Mouse (Mus musculus) common myeloid progenitor, adult 5-6 weeks (primary cell): ENCODE measurements around the gene Ror1. TPM values are rescaled to one million over a fixed set of nuclear protein-coding genes. Genes with fewer than 3 reads are reported as not detected.

Experiments used
- ATAC-seq: replicated peaks from 2 replicates; pipeline ENCODE4 v1.8.0; 2016; ENCODE audit warnings: low read depth, mild to moderate bottlenecking, moderate TSS enrichment, inconsistent platforms; ENCODE audit not compliant: poor library complexity, severe bottlenecking
- total RNA-seq: library from RNA; stranded (forward); fragments of 200-1000, 187-1606 nt; gene quantifications from 2 replicates; pipeline ENCODE4 v1.2.3, GENCODE M21; 2017

The Ror1 gene
- total RNA-seq, 1 experiment from 2014 or later: under 0.01 TPM

GRCm38 (mm10) chr4:100203066-100203465, 107.5 kb downstream of the Ror1 start:
- ATAC-seq: no peak

DNA sequence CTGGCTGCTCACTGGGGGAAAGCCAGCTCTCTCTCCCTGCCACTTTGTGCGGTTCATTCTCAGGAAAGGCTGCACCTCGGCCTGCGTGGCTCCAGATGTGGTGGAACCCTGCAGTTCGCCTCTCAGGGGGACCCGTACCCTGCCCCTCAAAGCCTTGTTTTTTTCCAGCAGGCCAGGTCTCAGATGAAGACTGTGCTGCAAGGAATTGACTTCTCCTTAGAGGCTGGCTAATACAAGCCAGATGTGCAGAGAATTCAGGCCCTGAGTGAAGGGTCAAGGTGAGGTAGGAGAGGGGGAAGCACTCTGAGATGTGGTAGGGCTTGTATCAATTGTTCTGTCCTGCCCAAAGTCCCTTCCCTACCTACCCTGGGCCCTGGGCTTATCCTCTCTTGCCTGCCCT, 108.1 kb downstream of the Ror1 start:
- ATAC-seq: no peak

- no peak for ATAC-seq
Measured at GRCm38 (mm10) chr4:100204381-100204780, 108.8 kb downstream of the Ror1 start.

DNA sequence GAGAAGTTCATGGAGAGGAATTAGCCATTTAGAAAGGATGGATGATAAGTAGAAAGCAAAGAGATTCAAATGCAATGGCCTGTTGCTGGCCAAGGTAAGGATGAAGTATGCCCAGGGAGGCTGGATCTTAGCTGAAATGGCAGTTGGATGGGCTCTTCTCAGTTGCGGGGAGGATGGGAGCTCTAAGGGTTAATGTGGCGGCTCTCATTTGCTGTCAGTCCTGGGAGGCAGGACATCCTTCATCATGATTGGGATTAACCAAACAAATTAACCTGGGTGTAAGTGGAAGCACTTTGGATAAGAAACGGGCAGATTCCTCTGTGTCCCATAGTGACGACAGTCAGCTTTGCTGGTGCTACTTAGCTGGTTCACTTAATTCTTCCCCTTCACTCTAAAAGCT, 112.5 kb downstream of the Ror1 start:
- no peak for ATAC-seq

DNA sequence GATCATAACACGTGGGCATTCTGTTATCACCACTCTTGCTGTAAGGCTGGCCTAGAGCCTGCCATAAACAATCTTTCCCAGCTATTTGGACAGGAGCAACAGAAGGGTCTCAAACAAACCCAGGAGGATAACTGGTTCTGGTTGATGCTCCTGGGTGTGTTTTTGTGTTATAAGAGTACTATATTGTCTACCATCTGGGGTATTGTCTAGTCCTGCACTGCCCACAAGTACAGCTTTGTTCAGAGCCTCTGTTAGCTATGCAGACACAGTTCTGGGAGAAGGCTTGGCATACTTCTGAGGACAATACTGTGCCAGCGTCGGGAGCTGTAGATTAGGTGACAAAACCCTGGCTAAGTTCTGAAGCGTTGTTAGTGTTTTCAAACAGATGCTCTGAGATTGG, 113.5 kb downstream of the Ror1 start:
- no peak for ATAC-seq

GRCm38 (mm10) chr4:100211331-100211730, 115.7 kb downstream of the Ror1 start:
- no peak for ATAC-seq

DNA sequence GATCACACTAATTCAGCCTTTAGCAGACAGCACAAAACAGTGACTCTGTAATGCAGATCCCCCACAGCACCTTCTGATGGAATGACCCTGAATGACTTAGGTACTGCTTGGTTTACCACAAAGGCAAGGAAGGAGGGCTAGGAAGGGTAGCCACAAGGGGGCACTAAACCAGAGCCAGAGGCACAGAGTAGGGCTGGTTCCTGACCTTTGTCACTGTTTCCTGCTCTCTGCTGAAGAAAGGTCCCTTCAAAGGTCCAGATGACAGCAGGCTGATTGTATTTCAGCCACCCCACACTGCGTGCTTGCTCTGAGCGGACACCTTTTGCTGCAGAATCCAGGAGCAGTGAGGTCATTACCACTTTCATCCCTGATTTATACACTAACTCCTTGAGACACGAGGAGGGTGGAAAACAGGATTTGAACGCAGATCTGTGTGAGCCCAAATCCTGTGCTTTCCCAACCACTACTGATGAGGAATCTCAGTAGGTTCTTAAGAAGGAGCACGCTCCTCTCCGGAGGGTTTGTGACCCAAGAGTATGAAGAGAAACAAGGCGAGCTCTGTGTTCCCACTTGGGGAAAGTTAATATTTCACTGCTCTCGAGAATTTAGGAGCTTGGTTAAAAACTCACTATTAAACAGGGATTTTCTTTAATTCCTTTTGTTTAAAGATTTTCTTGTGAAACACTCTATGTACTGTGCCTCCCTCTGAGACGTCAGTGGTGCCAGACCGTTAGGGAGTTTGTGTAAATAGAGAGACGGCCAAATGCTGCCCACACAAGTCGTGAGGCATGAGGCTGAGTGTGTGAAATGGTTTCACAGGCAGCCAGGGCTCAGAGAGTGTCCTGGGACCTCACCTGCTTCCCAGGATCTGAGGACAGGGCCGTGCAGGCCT, 119.0 kb downstream of the Ror1 start:
- ATAC-seq: peak; percentile 67

DNA sequence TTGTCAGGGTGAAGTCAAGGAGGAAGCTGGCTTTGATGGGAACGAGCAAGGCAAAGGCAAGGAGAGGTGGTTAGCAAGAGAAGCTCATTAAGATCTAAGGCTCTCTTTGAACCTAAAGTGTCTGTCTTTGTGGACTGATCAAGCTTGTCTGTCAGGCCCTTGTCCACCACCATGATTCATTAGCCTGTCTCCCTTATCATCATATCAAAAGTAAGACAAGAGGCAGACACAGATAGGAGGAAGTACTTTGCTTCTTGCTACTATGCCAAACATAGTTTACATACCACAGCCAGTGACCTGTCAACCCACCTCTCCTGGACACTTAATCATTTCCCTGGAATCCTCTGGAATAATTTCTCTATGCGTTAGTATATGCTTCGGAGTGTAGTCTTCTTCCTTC, 121.0 kb downstream of the Ror1 start:
- ATAC-seq: no peak

- peak; percentile 46 for ATAC-seq
Measured at GRCm38 (mm10) chr4:100219026-100219425, 123.4 kb downstream of the Ror1 start.

DNA sequence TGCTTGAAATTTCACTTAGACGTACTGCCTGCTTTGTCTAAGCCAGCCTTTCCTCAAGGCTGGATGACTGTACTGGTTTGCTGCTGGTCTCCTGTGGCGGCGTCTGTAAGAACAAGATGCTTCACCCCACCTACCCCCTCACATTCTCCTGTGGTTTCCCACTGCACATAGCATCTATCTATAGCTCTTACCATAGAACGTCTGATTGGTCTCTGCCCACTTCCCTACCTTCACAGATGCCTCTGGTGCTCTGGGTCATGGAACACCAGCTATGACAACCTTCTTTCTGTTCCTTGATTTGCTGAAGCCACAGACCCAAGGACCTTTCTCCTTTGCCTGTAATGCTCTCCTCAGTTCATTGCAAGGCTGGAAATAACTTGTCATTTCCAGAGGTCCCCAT, 124.0 kb downstream of the Ror1 start:
- ATAC-seq: peak; percentile 85

- peak; percentile 52 for ATAC-seq
Measured at GRCm38 (mm10) chr4:100221978-100222737, 126.6 kb downstream of the Ror1 start.

DNA sequence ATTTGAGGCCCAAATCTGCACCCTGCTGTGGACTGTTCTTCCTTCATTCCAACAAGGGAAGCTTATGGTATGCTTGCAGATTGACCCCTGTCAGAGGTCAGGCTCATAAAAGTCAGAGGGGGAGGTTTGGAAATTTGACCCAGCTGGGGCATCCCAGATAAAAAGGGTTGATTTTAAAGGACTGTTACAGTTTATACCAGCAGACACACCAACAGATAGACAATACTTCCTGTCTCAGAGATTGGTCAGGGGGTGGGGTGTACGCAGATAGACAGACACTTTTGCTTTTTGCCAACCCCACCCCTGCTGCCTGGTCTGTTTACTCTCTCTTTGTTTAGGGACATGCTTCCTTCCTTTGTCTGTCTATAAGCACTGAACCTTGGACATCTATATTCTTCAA, 127.9 kb downstream of the Ror1 start:
- peak; percentile 24; the same call in 1 of the 2 replicates for ATAC-seq

DNA sequence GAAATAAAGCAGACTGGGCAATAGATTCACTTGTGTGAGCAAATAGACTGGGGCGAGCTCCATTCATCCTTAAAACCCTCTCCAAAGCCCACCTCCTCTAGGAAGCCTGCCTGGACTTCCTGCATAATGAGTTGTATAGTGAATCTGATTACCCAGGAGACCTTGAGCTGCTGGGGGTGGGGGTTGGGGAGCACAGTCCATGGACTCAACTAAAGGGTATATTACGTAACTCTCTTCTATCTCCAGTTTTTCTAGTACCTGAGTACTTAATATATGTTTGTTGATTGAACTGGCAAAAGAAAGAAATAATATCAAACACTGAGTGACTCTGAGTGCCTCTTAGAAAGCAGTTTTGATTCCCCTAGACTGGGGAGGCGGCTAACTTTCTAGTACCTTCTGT, 128.4 kb downstream of the Ror1 start:
- ATAC-seq: no peak

GRCm38 (mm10) chr4:100226619-100227018, 131.0 kb downstream of the Ror1 start:
- ATAC-seq: no peak

DNA sequence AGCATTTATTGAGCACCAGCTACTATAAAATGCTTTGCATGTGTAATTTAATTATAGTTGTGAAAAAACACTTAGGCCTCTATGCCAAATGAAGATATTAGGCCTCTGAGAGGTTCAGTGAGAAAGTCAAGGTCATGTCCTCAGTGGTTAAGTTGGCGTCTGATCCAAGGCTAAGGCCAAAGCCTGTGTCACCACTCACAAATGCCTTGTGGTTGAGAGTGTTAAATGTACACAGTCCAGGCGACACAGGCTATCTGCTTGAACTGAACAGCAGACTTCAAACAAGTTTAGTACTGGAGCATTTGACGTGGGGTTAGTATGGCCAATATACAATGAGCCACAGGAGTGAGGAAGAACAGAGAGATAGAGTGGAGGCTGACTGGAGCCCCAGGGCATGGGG, 132.5 kb downstream of the Ror1 start:
- no peak for ATAC-seq

DNA sequence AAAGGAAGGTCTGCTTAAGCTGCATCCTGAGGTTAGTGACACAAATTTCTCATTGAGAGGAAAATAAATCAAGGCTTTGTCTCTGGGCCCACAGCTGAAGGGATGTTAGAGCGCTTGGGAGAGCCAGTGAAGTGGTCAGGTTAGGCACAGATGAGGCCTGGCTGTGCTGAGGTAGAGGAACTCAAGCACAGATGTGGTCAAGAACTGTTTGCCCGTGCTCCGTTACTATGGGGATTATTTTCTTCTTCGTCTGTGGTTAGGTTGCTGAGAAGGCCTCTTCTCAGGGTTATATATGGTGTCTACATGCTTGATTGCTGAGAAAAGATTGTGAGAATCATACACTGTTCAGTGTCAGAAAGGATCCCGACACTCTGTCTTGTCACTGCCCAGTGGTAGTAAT, 134.7 kb downstream of the Ror1 start:
- ATAC-seq: peak; percentile 77

GRCm38 (mm10) chr4:100230963-100231362, 135.4 kb downstream of the Ror1 start:
- ATAC-seq: no peak

GRCm38 (mm10) chr4:100231906-100232305, 136.3 kb downstream of the Ror1 start:
- ATAC-seq: no peak

GRCm38 (mm10) chr4:100232541-100232940, 136.9 kb downstream of the Ror1 start:
- peak; percentile 62 for ATAC-seq

DNA sequence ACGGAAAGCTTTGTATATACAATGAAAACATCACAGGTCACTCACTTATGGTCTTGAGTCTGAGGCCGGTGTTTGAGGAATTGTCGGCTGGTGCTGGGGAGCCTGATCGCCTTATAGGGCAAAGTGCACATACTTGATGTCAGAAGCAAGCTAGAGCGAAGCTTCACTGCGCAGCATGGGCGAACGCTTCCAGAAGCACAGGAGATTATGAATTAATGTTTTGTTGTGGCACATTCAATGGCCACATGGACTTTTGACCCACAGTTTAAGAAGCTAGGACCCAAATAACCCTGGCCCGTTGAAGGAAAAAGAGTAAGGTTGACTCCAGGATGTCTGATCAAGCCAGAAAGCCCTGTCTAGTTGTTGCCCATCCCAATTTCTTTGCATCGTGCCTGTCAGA, 138.2 kb downstream of the Ror1 start:
- ATAC-seq: no peak

GRCm38 (mm10) chr4:100236339-100236738, 140.7 kb downstream of the Ror1 start:
- no peak for ATAC-seq
